26 mouse cellular contexts compared by ENCODE assay signal in the genomic region with DNA sequence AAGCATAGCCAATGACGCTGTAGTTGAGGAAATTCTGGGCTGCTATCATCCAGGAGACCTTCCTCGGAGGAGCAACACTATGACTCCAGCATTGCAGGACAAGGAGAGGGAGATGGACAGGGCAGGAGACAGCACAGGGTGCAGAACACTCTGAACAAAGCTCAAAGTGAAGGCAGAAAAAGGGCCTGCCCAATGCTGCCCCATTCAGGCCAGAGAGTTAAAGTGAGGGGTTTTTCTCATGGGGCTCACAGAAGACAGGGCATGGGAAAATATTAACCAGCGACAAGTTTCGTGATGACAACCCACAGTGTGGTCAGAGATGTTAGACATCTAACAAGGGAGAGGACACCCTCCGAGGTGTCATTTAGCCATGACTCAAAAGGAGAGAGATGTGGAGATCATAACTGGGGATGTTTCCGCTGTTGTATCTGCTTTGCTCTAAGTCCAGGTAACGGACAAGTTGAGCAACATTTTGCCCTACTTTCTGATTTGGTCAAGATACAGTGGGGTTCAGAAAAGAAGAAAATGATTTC. TPM values are rescaled to one million over a fixed set of nuclear protein-coding genes. Genes with fewer than 3 reads are reported as not detected.
DNase-seq lines count a peak whose midpoint lies in the region; ATAC-seq and TF ChIP-seq lines count a peak whose summit lies in the region.
"Had no signal": no experiment of that assay in that cellular context is flagged by ENCODE, and none has a peak within 500 bp of the region (broad histone marks: within the 10 kb centered on the region; RNA-seq: fewer than 3 reads in every experiment).

No protein-coding gene starts in this region.

- no peaks in the 10 kb centered on the region for H3K79me2 ChIP-seq in CH12.LX (replicated peaks; ENCODE audit: control insufficient read depth, extremely low read depth, insufficient read depth, poor library complexity, severe bottlenecking)

- no peak for TF ChIP-seq POLR2A in CH12.LX (IDR thresholded peaks at IDR 0.05; ENCODE audit: low read depth, low read length)

- H3K27me3 ChIP-seq in CH12.LX (replicated peaks): no peaks in the 10 kb centered on the region
- H3K27me3 ChIP-seq in embryonic facial prominence, embryonic 10.5 days (replicated peaks; ENCODE audit: low read depth, poor library complexity, severe bottlenecking): peaks cover 81% of the 10 kb centered on the region
- H3K27me3 ChIP-seq: forebrain, embryonic 13.5 days; forebrain, embryonic 15.5 days had no signal

- no peaks in the 10 kb centered on the region for H3K36me3 ChIP-seq in CH12.LX (replicated peaks in 1 of 2; ENCODE audit: control insufficient read depth in 1 of 2, insufficient read depth in 1 of 2, low read length in 1 of 2)
- H3K36me3 ChIP-seq in embryonic facial prominence, embryonic 10.5 days (replicated peaks): no peaks in the 10 kb centered on the region
- H3K36me3 ChIP-seq: embryonic facial prominence, embryonic 12.5 days; forebrain, embryonic 15.5 days had no signal

- peak; percentile 83 for TF ChIP-seq EP300 in CH12.LX (IDR thresholded peaks at IDR 0.05; ENCODE audit: low read length)

- dilution Hi-C loops in CH12.LX (cut with MboI; ENCODE audit: extremely low pct_ligation_motif_present, extremely low pct_unique_long_range_greater_than_20kb, low sequenced_read_pairs): no loop called here

- no peak overlapping the region for H3K27ac ChIP-seq in CH12.LX (ENCODE audit: insufficient read depth, low read depth)
- H3K27ac ChIP-seq in embryonic facial prominence, embryonic 10.5 days (replicated peaks): no peak overlapping the region
- H3K27ac ChIP-seq: embryonic facial prominence, embryonic 12.5 days; forebrain, embryonic 13.5 days; forebrain, embryonic 15.5 days had no signal

- 92% methylated on average over 7 of the region's 7 CpGs for WGBS in embryonic facial prominence, embryonic 10.5 days

- peak in 1 of 2 experiments; percentile 54; a peak in 2 of 4 replicates for TF ChIP-seq CTCF in CH12.LX (conservative IDR thresholded peaks at IDR 0.05 in 1 of 2, IDR thresholded peaks at IDR 0.05 in 1 of 2; ENCODE audit: low read depth in 2 of 2, low read length in 2 of 2)

- no peaks in the 10 kb centered on the region for H3K9me3 ChIP-seq in CH12.LX (replicated peaks; ENCODE audit: low read length)
- no peaks in the 10 kb centered on the region for H3K9me3 ChIP-seq in embryonic facial prominence, embryonic 10.5 days
- H3K9me3 ChIP-seq: embryonic facial prominence, embryonic 12.5 days; forebrain, embryonic 13.5 days; forebrain, embryonic 15.5 days had no signal

- intact Hi-C loops in gastrocnemius, postnatal 36 days (cut with DNase I): no loop called here

- H3K4me1 ChIP-seq in CH12.LX (ENCODE audit: control insufficient read depth in 1 of 2, insufficient read depth in 2 of 2): peaks cover 2 to 3% of the 10 kb centered on the region in 2 experiments; a peak in 2 of 4 replicates
- H3K4me1 ChIP-seq in embryonic facial prominence, embryonic 10.5 days: no peaks in the 10 kb centered on the region
- H3K4me1 ChIP-seq: embryonic facial prominence, embryonic 12.5 days; forebrain, embryonic 13.5 days; forebrain, embryonic 15.5 days had no signal

- TF ChIP-seq RAD21 in CH12.LX (IDR thresholded peaks at IDR 0.05; ENCODE audit: low read depth, low read length): peak; percentile 64

- no peak for ATAC-seq in granulocyte monocyte progenitor cell, adult 5-6 weeks (replicated peaks; ENCODE audit: poor library complexity, severe bottlenecking)
- ATAC-seq: forebrain, embryonic 13.5 days; forebrain, embryonic 15.5 days; forebrain, postnatal 0 days had no signal

- peak overlapping the region; percentile 56; the same call in 1 of the 2 replicates for H3K4me2 ChIP-seq in CH12.LX (ENCODE audit: insufficient read depth, low read depth, poor library complexity, severe bottlenecking)
- H3K4me2 ChIP-seq: embryonic facial prominence, embryonic 12.5 days; forebrain, embryonic 13.5 days; forebrain, embryonic 15.5 days had no signal

- in situ Hi-C loops in CH12.LX (cut with MboI; ENCODE audit: low pct_ligation_motif_present, low pct_unique_long_range_greater_than_20kb, low sequenced_read_pairs): no loop called here

- peak; percentile 61 for DNase-seq in CD4-positive helper T cell, adult 2 months (ENCODE audit: low read depth, low spot score)
- peak; percentile 41 for DNase-seq in CD4-positive, CD25-positive, alpha-beta regulatory T cell, adult 2 months (ENCODE audit: low read depth, low spot score)
- peak; percentile 71 for DNase-seq in CH12.LX (ENCODE audit: extremely low read depth)
- DNase-seq in induced T-regulatory cell, adult 2 months (ENCODE audit: low read depth): peak; percentile 70
- DNase-seq in right cerebral cortex, postnatal 36 days (ENCODE audit: low spot score in 2 of 2): no peak
- DNase-seq in gastrocnemius, postnatal 36 days: no peak
- no peak for DNase-seq in embryonic facial prominence, embryonic 10.5 days (ENCODE audit: low spot score)
- DNase-seq: adrenal gland, adult 2 months; adrenal gland, postnatal 10 days; adrenal gland, postnatal 25 days; cerebellum, adult 11 months; cerebellum, adult 18-20 months; cerebellum, adult 8-10 months; cerebellum, adult 9-11 months; cerebellum, postnatal 14 days; cerebellum, postnatal 36 days; embryo, embryonic 11 days; forebrain, postnatal 0 days had no signal

- H3K9ac ChIP-seq in CH12.LX (ENCODE audit: insufficient read depth, low read depth): no peak overlapping the region
- H3K9ac ChIP-seq: embryonic facial prominence, embryonic 12.5 days; forebrain, embryonic 13.5 days; forebrain, embryonic 15.5 days; forebrain, postnatal 0 days had no signal

- no peak overlapping the region for H3K4me3 ChIP-seq in CH12.LX (replicated peaks in 1 of 3; ENCODE audit: low read depth in 2 of 3, low read length in 2 of 3, poor library complexity in 1 of 3)
- H3K4me3 ChIP-seq in embryonic facial prominence, embryonic 10.5 days: no peak overlapping the region
- H3K4me3 ChIP-seq: embryonic facial prominence, embryonic 12.5 days; forebrain, embryonic 13.5 days; forebrain, embryonic 15.5 days had no signal

TF ChIP-seq in CH12.LX, 34 proteins besides CTCF, POLR2A, EP300 and RAD21:
- TF ChIP-seq ETS1 (conservative IDR thresholded peaks at IDR 0.05; ENCODE audit: low read depth, low read length) (peak; percentile 78), SMC3 (IDR thresholded peaks at IDR 0.05; ENCODE audit: low read depth, low read length) (peak; percentile 47), TBP (conservative IDR thresholded peaks at IDR 0.05; ENCODE audit: low read depth, low read length) (no peak), IRF4 (IDR thresholded peaks at IDR 0.05; ENCODE audit: low read depth, low read length) (peak; percentile 93), MAZ (IDR thresholded peaks at IDR 0.05; ENCODE audit: low read depth, low read length) (0 out of 2 replicates have a peak, but pooled peaks have one; percentile 14), PAX5 (IDR thresholded peaks at IDR 0.05; ENCODE audit: low read length) (no peak), JUND (conservative IDR thresholded peaks at IDR 0.05; ENCODE audit: low read depth, low read length) (peak; percentile 91), JUN (IDR thresholded peaks at IDR 0.05; ENCODE audit: insufficient read depth, low read depth, low read length) (peak; percentile 70)
TF ChIP-seq in CH12.LX: peak in this region for 6.

RNA-seq across cellular contexts. Expression of a gene that starts 48.2 kb away (rescaled TPM):
- not detected in 2 replicates for total RNA-seq in CH12.LX (2012; rRNA removed)
- total RNA-seq in CH12.LX (2014; rRNA removed): not detected in 2 replicates
- polyA plus RNA-seq in CH12.LX (2012; ENCODE audit: insufficient read length, low read depth): not detected in 2 replicates
- total RNA-seq in gastrocnemius, postnatal 36 days (2021): under 1 TPM; 0.39 to 0.41 TPM
- total RNA-seq in granulocyte monocyte progenitor cell, adult 5-6 weeks (2014; fragmentation: Nextera tagmentation): not detected in 2 replicates
- not detected in 2 replicates for total RNA-seq in granulocyte monocyte progenitor cell, adult 5-6 weeks (2017)
- polyA plus RNA-seq in embryonic facial prominence, embryonic 10.5 days (2016; fragmentation: Nextera tagmentation; extraction: Ambion mirVana): 0.15 and 0.35 TPM in 2 replicates
- total RNA-seq: adrenal gland, postnatal 25 days; common myeloid progenitor, adult 5-6 weeks; ES-E14; MEL had no signal
- polyA plus RNA-seq: C2C12; forebrain, embryonic 13.5 days; forebrain, embryonic 15.5 days had no signal

Comparison
In these comparisons a context has a peak if more than half of its experiments do, and no peak if none do; other contexts are left out.
1. DNase-seq: peak in CD4-positive helper T cell, adult 2 months (single experiment), CD4-positive, CD25-positive, alpha-beta regulatory T cell, adult 2 months (single experiment), CH12.LX (single experiment) and induced T-regulatory cell, adult 2 months (single experiment); none in right cerebral cortex, postnatal 36 days (0 of 2), gastrocnemius, postnatal 36 days (0 of 2) and embryonic facial prominence, embryonic 10.5 days (single experiment).